Mouse (Mus musculus) embryonic fibroblast, embryonic 13.5 days (primary cell): ENCODE results near the gene Gm48552. TPM values are rescaled to one million over a fixed set of nuclear protein-coding genes. Genes with fewer than 3 reads are reported as not detected.

ENCODE experiments used
- H3K27ac ChIP-seq: 2 replicates; pipeline ENCODE4 v1.5.1; 2012; ENCODE audit warnings: low read length, control low read depth, inconsistent platforms; ENCODE audit not compliant: insufficient read depth
- H3K4me1 ChIP-seq: 2 replicates; pipeline ENCODE4 v1.6.1; 2011; ENCODE audit warnings: low read length; ENCODE audit not compliant: control insufficient read depth, insufficient read depth
- H3K4me3 ChIP-seq: 2 replicates; pipeline ENCODE4 v1.5.1; 2011; ENCODE audit warnings: mild to moderate bottlenecking, control low read depth, low read length; ENCODE audit not compliant: insufficient read depth
- CTCF ChIP-seq: IDR thresholded peaks from 2 replicates; pipeline ENCODE4 v1.5.1; 2011; ENCODE audit warnings: mild to moderate bottlenecking, control low read depth, low read length, moderate library complexity, borderline replicate concordance; ENCODE audit not compliant: insufficient read depth
- POLR2A ChIP-seq: IDR thresholded peaks from 2 replicates; pipeline ENCODE4 v1.6.1; 2011; ENCODE audit warnings: low read depth, mild to moderate bottlenecking, control low read depth, low read length, moderate library complexity
- polyA plus RNA-seq: library from polyadenylated mRNA; stranded (reverse); fragments of >200 nt; gene quantifications from 2 replicates; pipeline ENCODE4 v1.2.4, GENCODE M21; 2011; ENCODE audit warnings: low read depth; ENCODE audit not compliant: missing spikeins, insufficient read length

Gm48552 gene
- polyA plus RNA-seq, 1 experiment = not detected

DNA sequence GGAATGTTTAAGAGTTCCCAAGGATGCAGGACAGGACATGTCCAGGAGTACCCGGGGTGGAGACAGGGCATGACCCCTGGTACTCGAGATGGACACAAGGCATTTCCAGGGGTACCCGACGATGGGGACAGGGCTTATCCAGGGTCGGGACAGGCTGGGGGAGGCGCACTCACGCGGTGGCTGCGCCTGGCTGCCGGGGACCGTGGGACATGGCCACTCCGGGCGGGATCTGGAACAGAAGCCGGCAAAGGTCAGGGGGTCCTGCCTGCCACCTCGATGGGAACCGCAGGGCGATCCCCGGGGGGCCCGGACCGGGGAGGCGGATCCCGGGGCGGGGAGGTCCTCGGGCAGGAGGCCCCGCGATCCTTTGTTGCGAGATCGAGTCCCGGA, 38.8 kb upstream of the Gm48552 start:
- peak overlapping the region; percentile 75 for H3K27ac ChIP-seq
- H3K4me1 ChIP-seq = peaks cover 4% of the 10 kb centered on the region; the same call in 1 of the 2 replicates
- TF ChIP-seq CTCF (no peak), POLR2A (peak; percentile 44)
- H3K4me3 ChIP-seq = peak overlapping the region; percentile 77

DNA sequence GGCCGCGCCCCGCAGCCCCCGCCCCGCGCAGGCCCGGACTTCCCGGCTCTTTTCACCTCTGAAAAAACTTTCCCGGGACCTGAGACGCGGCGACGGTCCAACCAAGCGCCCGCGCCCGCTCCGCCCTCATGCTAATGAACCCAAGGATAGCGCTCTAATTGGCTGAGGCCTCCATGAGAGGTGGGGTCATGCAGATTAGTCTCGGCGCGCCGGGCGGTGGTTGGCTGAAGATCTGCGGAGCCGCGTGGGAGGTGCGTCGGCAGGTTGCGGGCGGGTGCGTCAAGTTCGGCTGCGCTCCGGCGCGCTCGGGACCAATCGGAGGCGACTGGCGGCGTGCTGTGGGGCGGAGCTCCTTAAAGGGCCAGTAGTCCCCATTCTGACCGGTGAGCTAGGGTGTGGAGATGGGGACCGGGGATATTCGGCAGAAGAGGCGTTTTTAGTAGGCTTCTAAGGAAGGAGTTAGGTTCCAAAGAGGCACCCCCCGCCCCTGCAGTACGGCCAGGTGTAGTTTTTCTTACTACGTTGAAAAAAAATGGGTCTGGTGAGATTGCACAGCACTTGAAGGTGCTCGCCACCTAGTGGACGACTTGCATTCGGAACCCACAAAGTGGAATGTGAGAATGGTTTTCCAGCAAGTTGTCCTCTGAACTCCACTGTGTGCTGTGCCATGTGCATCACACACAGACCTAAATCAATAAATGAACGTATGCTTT, 38.3 kb upstream of the Gm48552 start, which contains the start of gene Hmg20b:
Gene Hmg20b, minus strand, starts transcription at position 130 of the 713 bp plus-strand sequence.
- Histone ChIP-seq H3K4me3 (peak within 1 kb of the TSS; percentile 77), H3K4me1 (peaks cover 4% of the 10 kb centered on the region; the same call in 1 of the 2 replicates), H3K27ac (peak within 1 kb of the TSS; percentile 75)
- TF ChIP-seq POLR2A (no peak), CTCF (peak; percentile 67; the same call in 1 of the 2 replicates)

- Histone ChIP-seq H3K4me1 (peaks cover 4% of the 10 kb centered on the region; the same call in 1 of the 2 replicates), H3K27ac (no peak overlapping the region), H3K4me3 (no peak overlapping the region)
- TF ChIP-seq CTCF = no peak
- no peak for TF ChIP-seq POLR2A
These were observed 37.0 kb upstream of the Gm48552 start for GRCm38 (mm10) chr10:81351678-81352291.

GRCm38 (mm10) chr10:81354738-81355477, 33.9 kb upstream of the Gm48552 start:
- no peak for TF ChIP-seq CTCF
- no peak for TF ChIP-seq POLR2A
- Histone ChIP-seq H3K4me3 (no peak overlapping the region), H3K4me1 (0 out of 2 replicates have a peak, but pooled peaks cover 2% of the 10 kb centered on the region), H3K27ac (no peak overlapping the region)

GRCm38 (mm10) chr10:81355533-81355932, 33.3 kb upstream of the Gm48552 start:
- Histone ChIP-seq H3K27ac (no peak overlapping the region), H3K4me1 (0 out of 2 replicates have a peak, but pooled peaks cover 2% of the 10 kb centered on the region)
- TF ChIP-seq POLR2A (no peak), CTCF (no peak)

GRCm38 (mm10) chr10:81356352-81356990, 32.3 kb upstream of the Gm48552 start:
- Histone ChIP-seq H3K27ac (no peak overlapping the region), H3K4me3 (no peak overlapping the region), H3K4me1 (0 out of 2 replicates have a peak, but pooled peaks cover 2% of the 10 kb centered on the region)
- no peak for TF ChIP-seq POLR2A
- no peak for TF ChIP-seq CTCF

More at GRCm38 (mm10) chr10:81355533-81355932, 33.3 kb upstream of the Gm48552 start:
- no peak overlapping the region for H3K4me3 ChIP-seq

DNA sequence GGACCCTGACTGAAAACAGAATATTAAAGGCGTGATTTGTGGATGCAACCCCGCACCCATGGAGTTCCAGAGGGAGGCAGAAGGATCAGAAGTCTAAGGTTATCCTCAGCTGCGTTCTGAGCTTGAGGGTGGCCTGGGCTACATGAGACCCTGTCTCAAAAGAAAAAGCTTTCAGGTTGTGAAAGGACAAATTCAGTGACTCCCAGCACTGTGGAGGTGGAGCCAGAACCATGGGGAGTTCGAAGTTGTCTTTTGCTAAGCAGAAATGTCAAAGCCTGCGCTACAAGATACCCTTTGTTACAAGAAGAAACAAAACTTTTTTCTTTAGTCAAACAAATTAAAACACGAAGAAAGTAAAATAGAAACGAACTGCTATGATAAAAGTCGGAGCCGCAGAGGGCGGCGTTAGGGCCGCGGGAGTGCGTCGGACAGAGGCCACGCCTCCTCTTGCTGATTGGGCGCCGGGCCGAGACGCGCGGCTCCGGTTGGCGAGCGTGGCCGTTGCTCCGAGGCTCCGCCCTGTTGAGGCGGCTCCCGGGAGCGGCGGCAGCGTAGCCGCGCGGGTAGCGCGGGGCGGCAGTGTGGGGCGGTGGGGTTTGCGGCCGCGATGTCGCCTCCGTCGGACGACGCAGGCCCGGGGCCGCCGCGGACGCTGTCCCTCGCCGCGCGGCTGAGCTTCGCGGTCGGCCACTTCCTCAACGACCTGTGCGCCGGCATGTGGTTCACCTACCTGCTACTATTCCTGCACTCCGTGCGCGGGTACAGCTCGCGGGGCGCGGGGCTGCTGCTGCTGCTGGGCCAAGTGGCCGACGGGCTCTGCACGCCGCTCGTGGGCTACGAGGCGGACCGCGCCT, 31.6 kb upstream of the Gm48552 start, which contains the start of gene Mfsd12:
Gene Mfsd12, plus strand, starts transcription at position 501 of the 854 bp plus-strand sequence.
- H3K4me3 ChIP-seq = peak within 1 kb of the TSS; percentile 67
- 0 out of 2 replicates have a peak, but pooled peaks cover 2% of the 10 kb centered on the region for H3K4me1 ChIP-seq
- TF ChIP-seq POLR2A (peak; percentile 61), CTCF (no peak)

GRCm38 (mm10) chr10:81358209-81358608, 30.6 kb upstream of the Gm48552 start:
- Histone ChIP-seq H3K27ac (no peak overlapping the region), H3K4me3 (peak overlapping the region; percentile 67), H3K4me1 (0 out of 2 replicates have a peak, but pooled peaks cover 2% of the 10 kb centered on the region)
- TF ChIP-seq CTCF (no peak), POLR2A (no peak)

More for the DNA sequence above, 31.6 kb upstream of the Gm48552 start, which contains the start of gene Mfsd12:
- no peak within 1 kb of the TSS for H3K27ac ChIP-seq

DNA sequence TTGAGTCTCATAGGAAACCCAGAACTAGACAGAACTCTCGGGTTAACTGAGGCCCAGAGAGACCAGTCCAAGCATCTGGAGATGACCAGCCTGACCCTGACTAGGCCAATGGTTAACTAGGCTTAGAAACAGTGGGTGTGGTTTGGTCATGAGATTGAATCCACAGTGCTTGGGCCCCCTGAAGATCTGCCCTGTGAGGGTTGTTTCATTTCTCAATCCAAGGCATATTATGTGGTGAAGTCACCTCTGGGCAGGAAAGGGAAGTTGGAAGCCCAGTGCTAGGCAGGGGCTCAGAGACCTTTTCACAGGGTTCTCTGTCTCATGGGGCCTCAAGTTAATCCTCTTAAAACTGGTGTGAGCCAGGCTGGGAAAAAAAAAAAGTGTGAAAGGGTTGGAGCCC, 30.0 kb upstream of the Gm48552 start:
- TF ChIP-seq POLR2A = no peak
- TF ChIP-seq CTCF = no peak
- H3K4me1 ChIP-seq = 0 out of 2 replicates have a peak, but pooled peaks cover 2% of the 10 kb centered on the region
- H3K27ac ChIP-seq = no peak overlapping the region
- H3K4me3 ChIP-seq = no peak overlapping the region
